Mouse (Mus musculus) cerebellum, adult 9-11 months (tissue): ENCODE results near the gene Hist1h2bh.

Experiments used
- DNase-seq: peaks from one replicate; pipeline ENCODE4 v3.0.0; 2022

Hist1h2bh gene

DNA sequence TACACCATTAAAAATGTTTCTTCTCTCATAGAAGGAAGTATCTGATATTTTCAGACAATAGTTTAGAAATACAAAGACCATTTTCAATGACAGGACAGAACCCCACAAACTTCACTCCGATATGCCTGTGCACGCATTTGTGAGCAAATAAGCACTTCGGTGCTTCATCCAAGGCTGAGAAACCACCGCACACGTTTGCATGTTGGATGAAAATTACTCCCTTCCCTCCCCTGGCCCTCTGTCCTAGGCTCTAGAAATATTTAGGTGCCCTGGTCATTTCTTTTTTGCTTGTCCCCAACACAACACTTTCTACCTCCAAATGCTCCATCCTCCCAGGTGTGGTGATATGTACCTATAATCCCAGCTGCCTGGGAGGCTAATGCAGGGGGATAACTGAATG is 41.7 kb downstream of the Hist1h2bh start:
- no peak for DNase-seq

DNA sequence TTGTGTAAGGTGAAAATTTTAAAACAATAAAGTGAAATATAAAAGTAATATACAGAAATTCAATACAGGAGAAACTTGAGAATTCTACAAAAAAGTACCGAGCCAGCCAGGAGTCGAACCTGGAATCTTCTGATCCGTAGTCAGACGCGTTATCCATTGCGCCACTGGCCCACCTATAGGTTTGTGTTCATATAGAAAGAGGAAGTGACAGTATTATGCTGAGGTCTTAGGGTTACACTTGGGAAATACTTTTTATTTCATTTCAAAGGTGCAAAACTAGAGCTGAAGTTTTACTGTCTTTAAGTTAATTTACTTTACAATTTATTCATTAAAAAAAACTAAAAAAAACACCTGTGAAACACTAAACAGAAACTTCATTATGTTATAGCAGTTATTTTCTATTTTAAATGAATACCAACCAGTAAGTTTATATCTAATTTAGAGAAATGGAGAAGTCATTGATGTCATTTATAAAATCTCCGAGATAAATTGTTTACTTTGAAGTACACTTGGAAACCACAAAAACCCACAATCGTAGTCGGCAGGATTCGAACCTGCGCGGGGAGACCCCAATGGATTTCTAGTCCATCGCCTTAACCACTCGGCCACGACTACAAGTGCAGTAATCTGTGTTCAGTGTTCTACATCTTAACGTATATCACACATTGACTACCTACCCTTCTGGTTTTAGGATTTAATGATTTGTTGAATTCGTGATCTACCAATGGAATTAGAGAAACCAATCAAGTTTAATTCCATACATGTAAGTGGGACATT is 42.6 kb downstream of the Hist1h2bh start:
- DNase-seq, result peak; percentile 22

DNA sequence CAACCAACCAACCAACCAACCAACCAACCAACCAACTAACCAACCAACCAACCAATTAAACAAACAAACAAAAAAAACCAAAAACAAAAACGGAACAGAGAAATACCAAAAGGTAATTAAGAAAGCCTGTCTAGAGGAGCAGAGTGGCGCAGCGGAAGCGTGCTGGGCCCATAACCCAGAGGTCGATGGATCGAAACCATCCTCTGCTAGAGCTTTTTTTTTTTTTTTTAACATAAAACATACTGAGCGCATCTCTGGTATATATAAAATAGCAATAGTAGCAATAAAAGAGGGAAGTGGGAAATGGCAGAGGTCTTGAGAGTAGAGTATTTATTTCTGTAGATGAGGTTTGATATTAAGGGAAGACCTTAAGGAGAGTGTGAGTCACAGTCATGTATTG is 43.2 kb downstream of the Hist1h2bh start:
- DNase-seq, result no peak

DNA sequence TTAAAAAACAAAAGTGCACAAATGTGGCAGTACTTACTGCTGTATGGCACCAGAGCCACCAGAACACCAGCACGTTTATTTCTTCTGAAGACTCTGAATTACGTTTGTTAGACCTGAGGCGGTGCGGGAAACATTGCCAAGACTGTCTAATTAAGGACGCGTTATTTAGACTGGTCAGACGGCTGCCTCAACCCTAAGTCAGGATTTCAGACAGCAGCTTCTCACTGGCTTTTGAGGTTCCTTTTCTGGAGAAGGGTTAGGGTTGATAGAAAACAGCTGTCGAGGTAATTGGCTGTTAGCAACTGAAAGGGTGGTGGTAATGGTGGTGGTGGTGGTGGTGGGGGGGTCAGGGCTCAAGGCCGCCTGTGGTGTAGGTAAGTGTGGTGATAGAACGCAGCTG is 44.5 kb downstream of the Hist1h2bh start:
- DNase-seq, result no peak

DNA sequence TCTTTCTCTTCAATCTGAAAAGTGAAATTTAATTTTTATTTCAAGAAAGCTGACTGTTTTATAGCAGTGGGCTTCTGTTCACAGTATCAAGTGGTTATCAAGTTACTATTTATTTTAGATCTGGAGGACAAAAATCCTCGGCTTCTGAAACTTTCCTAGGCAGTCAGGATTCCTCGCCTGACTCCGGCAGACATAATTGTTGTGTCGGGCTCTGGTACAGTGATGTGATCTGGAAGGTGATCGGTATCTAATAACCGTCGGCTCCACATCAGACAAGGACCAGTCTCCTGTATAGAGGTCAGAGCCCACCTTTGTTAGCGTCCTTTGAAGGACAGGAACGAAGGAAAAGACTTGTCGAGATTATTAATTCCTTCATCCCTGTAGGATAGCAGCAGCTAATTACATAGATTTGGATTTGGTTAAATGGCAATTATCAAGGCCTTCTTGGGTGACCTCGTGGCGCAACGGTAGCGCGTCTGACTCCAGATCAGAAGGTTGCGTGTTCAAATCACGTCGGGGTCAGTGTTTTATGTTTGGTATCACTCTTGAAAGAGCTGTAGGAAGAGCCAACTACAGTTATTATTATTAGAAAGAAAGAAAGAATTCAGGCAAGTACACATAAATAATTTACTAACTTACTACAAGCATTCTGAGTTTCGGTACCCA is 45.4 kb downstream of the Hist1h2bh start:
- DNase-seq, result no peak

DNA sequence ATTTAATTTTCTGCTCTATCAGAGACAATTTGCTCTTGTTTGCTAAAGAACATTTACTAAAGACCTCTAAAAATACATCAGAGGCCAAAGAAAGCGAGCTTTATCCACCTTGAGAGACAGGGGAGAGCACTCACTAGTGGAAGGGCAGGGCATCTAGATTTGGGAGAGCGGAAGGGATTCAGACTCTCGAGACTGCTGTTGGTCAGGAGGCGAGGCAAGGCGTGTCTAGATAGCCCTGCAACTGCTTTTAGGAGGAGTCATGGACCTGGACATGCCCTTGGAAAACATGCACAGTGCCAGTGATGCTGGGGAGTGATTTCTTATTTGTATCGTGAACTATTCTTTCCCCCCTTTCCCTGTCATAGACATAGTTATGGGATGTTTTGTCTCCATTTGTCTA is 47.7 kb downstream of the Hist1h2bh start:
- no peak for DNase-seq

DNA sequence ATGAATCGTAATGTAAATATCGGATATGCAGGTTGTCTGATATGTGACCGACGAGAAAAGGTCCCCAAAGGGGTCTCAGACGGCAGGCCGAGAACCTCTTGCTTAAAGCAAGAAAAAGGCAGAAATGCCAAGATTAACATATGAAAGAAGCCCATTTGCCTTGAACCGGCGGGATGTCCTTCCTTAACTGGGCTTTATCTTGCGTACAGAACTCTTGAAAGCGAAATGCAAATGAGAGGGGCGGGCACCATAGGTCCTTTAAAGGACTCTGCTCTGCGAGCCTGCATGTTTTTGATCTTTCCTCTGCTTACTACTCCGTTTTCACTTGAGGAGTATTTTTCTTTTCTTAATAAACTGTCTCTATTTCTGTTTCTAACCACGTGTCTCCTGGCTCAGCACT is 51.2 kb downstream of the Hist1h2bh start:
- DNase-seq, result no peak
